Mouse (Mus musculus) MEL (cell line): ENCODE measurements around the gene U2af1l4.

Experiments
- POLR2A ChIP-seq, 2 experiments: IDR thresholded peaks; 2 replicates each; pipeline ENCODE4 v1.6.1; 2011 to 2012; ENCODE audit warnings: low read length in 2 of 2, mild to moderate bottlenecking in 2 of 2, control low read depth in 1 of 2, improper control_type of control experiment in 1 of 2, low read depth in 1 of 2, moderate library complexity in 1 of 2; ENCODE audit not compliant: control insufficient read depth in 1 of 2, insufficient read depth in 1 of 2, poor library complexity in 1 of 2
- ZMIZ1 ChIP-seq: IDR thresholded peaks from 2 replicates; pipeline ENCODE4 v1.6.1; 2012; ENCODE audit warnings: low read depth, mild to moderate bottlenecking, inconsistent platforms, low read length, improper control_type of control experiment, moderate library complexity

GRCm38 (mm10) chr7:30550603-30551002, 12.5 kb upstream of the U2af1l4 start:
- TF ChIP-seq POLR2A (IDR thresholded peaks at IDR 0.05; ENCODE audit: control insufficient read depth in 1 of 2, insufficient read depth in 1 of 2, low read depth in 1 of 2, low read length in 2 of 2, poor library complexity in 1 of 2), result no peak
- no peak for TF ChIP-seq ZMIZ1
